Mouse (Mus musculus) liver, embryonic 16.5 days (tissue): Measurements from ENCODE around the gene Tma7. TPM values are rescaled to one million over a fixed set of nuclear protein-coding genes. Genes with fewer than 3 reads are reported as not detected.
A peak's percentile ranks its signal among the peaks of the same experiment; 100 is the strongest.

ENCODE experiments used
- ATAC-seq: fragments of 200-750 bp; cut with Nextera tagmentation; 2 replicates; pipeline ENCODE4 v1.8.0; 2017; ENCODE audit warnings: low read depth, mild to moderate bottlenecking, moderate number of reproducible peaks, moderate library complexity
- H3K27ac ChIP-seq: fragments of 300-500 bp; sonication (generic); 2 replicates; pipeline ENCODE4 v1.5.1; 2014; ENCODE audit warnings: mild to moderate bottlenecking, low read length
- H3K27me3 ChIP-seq: fragments of 300-500 bp; sonication (generic); 2 replicates; pipeline ENCODE4 v1.6.1; 2014; ENCODE audit warnings: low read depth, low read length, mixed read lengths; ENCODE audit not compliant: control insufficient read depth, insufficient read depth
- H3K36me3 ChIP-seq: fragments of 300-500 bp; sonication (generic); 2 replicates; pipeline ENCODE4 v1.6.1; 2014; ENCODE audit warnings: mild to moderate bottlenecking; ENCODE audit not compliant: control insufficient read depth, insufficient read depth
- H3K4me1 ChIP-seq: fragments of 300-500 bp; sonication (generic); 2 replicates; pipeline ENCODE4 v1.6.1; 2014; ENCODE audit warnings: low read depth, low read length, mixed read lengths; ENCODE audit not compliant: control insufficient read depth
- H3K4me2 ChIP-seq: fragments of 300-500 bp; sonication (generic); 2 replicates; pipeline ENCODE4 v1.6.1; 2014; ENCODE audit warnings: low read depth, low read length, mixed read lengths
- H3K4me3 ChIP-seq: fragments of 300-500 bp; sonication (generic); 2 replicates; pipeline ENCODE4 v1.5.1; 2014; ENCODE audit warnings: low read depth, mild to moderate bottlenecking, low read length
- H3K9ac ChIP-seq: fragments of 300-500 bp; sonication (generic); 2 replicates; pipeline ENCODE4 v1.6.1; 2014; ENCODE audit warnings: low read depth, low read length
- H3K9me3 ChIP-seq: fragments of 300-500 bp; sonication (generic); replicated peaks from 2 replicates; pipeline ENCODE4 v1.6.1; 2016; ENCODE audit warnings: low read length; ENCODE audit not compliant: control insufficient read depth
- WGBS: fragments of 180-500 bp; shearing (Covaris S2); extraction: QIAGEN DNeasy Blood & Tissue Kit; methylation state at CpG from one replicate; pipeline ENCODE4 v1.1.7; 2014; ENCODE audit not compliant: insufficient replicate concordance; 5-methylcytosine and 5-hydroxymethylcytosine counted together
- polyA plus RNA-seq: library from polyadenylated mRNA; unstranded; fragments of >200 nt; fragmentation: Nextera tagmentation; extraction: Ambion mirVana; gene quantifications from 2 replicates; pipeline ENCODE4 v1.2.1, GENCODE M21; 2015

The Tma7 gene
- polyA plus RNA-seq, 1 experiment from 2014 or later: 259 TPM

GRCm38 (mm10) chr9:109093786-109094552, 11.6 kb upstream of the Tma7 start:
- ATAC-seq: no peak
- peak overlapping the region; percentile 7; the same call in 1 of the 2 replicates for H3K4me3 ChIP-seq
- WGBS: 35% methylated on average over 11 of the region's 11 CpGs
- peaks cover 3% of the 10 kb centered on the region for H3K4me1 ChIP-seq
- H3K9me3 ChIP-seq: no peaks in the 10 kb centered on the region
- peak overlapping the region; percentile 40 for H3K4me2 ChIP-seq
- H3K36me3 ChIP-seq: no peaks in the 10 kb centered on the region; the same call in 1 of the 2 replicates
- H3K9ac ChIP-seq: peak overlapping the region; percentile 4; the same call in 1 of the 2 replicates
- peaks cover 37% of the 10 kb centered on the region for H3K27me3 ChIP-seq
- peak overlapping the region; percentile 79 for H3K27ac ChIP-seq

- no peak overlapping the region for H3K9ac ChIP-seq
- peak overlapping the region; percentile 61 for H3K27ac ChIP-seq
- H3K4me1 ChIP-seq: peaks cover 3% of the 10 kb centered on the region
- WGBS: 48% methylated on average over 6 of the region's 6 CpGs
- peak; percentile 50 for ATAC-seq
- no peaks in the 10 kb centered on the region for H3K9me3 ChIP-seq
- no peak overlapping the region for H3K4me2 ChIP-seq
- peaks cover 37% of the 10 kb centered on the region for H3K27me3 ChIP-seq
- no peaks in the 10 kb centered on the region; the same call in 1 of the 2 replicates for H3K36me3 ChIP-seq
- H3K4me3 ChIP-seq: no peak overlapping the region
Observed at GRCm38 (mm10) chr9:109092799-109093198, 10.4 kb upstream of the Tma7 start.

- Histone ChIP-seq H3K27ac (no peak overlapping the region), H3K27me3 (peaks cover 31% of the 10 kb centered on the region), H3K4me1 (peaks cover 2% of the 10 kb centered on the region), H3K9ac (no peak overlapping the region), H3K4me3 (no peak overlapping the region), H3K9me3 (no peaks in the 10 kb centered on the region), H3K36me3 (no peaks in the 10 kb centered on the region; the same call in 1 of the 2 replicates), H3K4me2 (no peak overlapping the region)
- ATAC-seq: no peak
- WGBS: 82% methylated on average over 8 of the region's 8 CpGs
Observed at GRCm38 (mm10) chr9:109091802-109092201, 9.4 kb upstream of the Tma7 start.

GRCm38 (mm10) chr9:109090446-109090845, 8.1 kb upstream of the Tma7 start:
- Histone ChIP-seq H3K4me1 (peaks cover 2% of the 10 kb centered on the region), H3K27me3 (peaks cover 17% of the 10 kb centered on the region), H3K4me2 (no peak overlapping the region), H3K27ac (peak overlapping the region; percentile 34; the same call in 1 of the 2 replicates), H3K9ac (no peak overlapping the region), H3K4me3 (no peak overlapping the region), H3K36me3 (no peaks in the 10 kb centered on the region; the same call in 1 of the 2 replicates), H3K9me3 (no peaks in the 10 kb centered on the region)
- WGBS: 73% methylated on average over 15 of the region's 15 CpGs
- ATAC-seq: no peak; the same call in 1 of the 2 replicates

GRCm38 (mm10) chr9:109087987-109088386, 5.6 kb upstream of the Tma7 start:
- WGBS: 28% methylated on average over 5 of the region's 5 CpGs
- Histone ChIP-seq H3K36me3 (no peaks in the 10 kb centered on the region; the same call in 1 of the 2 replicates), H3K9ac (no peak overlapping the region)

DNA sequence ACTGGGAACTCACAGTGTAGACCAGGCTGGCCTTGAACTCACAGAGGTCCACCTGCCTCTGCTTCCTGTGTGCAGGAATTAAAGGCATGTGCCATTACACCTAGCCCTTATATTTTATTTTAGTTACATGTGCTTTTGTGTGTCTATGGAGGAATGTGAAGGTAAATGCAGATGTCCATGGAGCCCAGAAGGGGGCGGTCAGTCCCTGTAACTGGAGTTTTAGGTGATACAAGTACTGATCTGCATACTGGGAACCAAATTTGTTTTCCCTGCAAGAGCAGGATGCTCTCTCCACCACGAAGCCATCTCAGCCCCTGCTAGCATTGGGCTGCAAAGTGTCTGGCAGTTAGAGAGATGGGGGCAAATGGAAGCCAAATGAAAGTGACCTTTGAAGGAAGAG, 2.5 kb upstream of the Tma7 start:
- no peak overlapping the region for H3K9ac ChIP-seq
- H3K27me3 ChIP-seq: no peaks in the 10 kb centered on the region
- H3K27ac ChIP-seq: no peak overlapping the region
- no peak overlapping the region for H3K4me2 ChIP-seq
- H3K9me3 ChIP-seq: no peaks in the 10 kb centered on the region
- 0 out of 2 replicates have a peak, but pooled peaks cover 2% of the 10 kb centered on the region for H3K36me3 ChIP-seq
- WGBS: 20% methylated on average over 2 of the region's 2 CpGs
- ATAC-seq: no peak
- peaks cover 24% of the 10 kb centered on the region for H3K4me1 ChIP-seq
- H3K4me3 ChIP-seq: no peak overlapping the region

More at GRCm38 (mm10) chr9:109087987-109088386, 5.6 kb upstream of the Tma7 start:
- Histone ChIP-seq H3K4me1 (peaks cover 10% of the 10 kb centered on the region), H3K27ac (no peak overlapping the region), H3K4me3 (no peak overlapping the region), H3K4me2 (no peak overlapping the region), H3K9me3 (no peaks in the 10 kb centered on the region), H3K27me3 (no peaks in the 10 kb centered on the region)
- ATAC-seq: no peak

DNA sequence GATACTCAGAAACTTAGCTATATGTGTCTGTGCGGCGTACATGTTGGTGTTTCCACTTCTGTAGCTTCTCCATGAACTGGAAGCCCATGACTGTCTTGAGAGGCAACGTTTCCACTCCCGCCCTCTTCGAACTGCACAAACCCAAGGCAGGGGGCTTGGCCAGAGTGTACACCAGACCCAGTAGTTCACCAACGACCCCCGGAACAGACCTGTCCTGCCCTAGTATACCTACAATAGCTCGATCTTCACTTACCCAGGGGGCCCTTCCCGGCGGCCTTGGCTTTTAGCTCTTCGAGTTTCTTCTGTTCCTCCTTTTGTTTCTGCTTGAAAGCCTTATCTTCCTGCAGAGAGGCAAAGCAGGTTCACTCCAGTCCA, 651 bp downstream of the Tma7 start:
- 0 out of 2 replicates have a peak, but pooled peaks cover 5% of the 10 kb centered on the region for H3K36me3 ChIP-seq
- H3K27ac ChIP-seq: peak overlapping the region; percentile 53
- peak; percentile 1; the same call in 1 of the 2 replicates for ATAC-seq
- H3K4me3 ChIP-seq: peak overlapping the region; percentile 83
- H3K9ac ChIP-seq: peak overlapping the region; percentile 86
- peaks cover 21% of the 10 kb centered on the region for H3K4me1 ChIP-seq
- peak overlapping the region; percentile 76 for H3K4me2 ChIP-seq
- H3K9me3 ChIP-seq: no peaks in the 10 kb centered on the region
- 2% methylated on average over 11 of the region's 11 CpGs for WGBS
- H3K27me3 ChIP-seq: no peaks in the 10 kb centered on the region

DNA sequence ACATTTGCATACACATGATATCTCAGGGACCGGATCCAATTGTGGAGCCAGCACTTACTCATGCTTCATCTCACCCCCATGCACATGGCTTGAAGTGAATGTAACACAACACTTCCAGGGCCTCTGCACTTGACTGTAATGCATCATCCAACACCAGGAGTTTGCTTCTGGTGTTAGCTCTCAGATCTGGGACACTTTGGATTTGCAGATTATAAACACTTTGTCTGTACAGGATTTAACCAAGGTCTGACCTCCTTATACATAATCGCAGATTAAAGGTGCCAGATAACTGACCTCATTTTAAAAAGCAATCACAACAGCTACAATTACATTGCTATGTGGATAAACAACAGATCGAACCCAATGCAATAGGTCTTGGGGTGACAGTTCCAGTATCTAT, 1.9 kb downstream of the Tma7 start:
- no peak overlapping the region for H3K9ac ChIP-seq
- ATAC-seq: no peak
- WGBS: 80% methylated on average over 3 of the region's 3 CpGs
- no peak overlapping the region for H3K4me3 ChIP-seq
- H3K27me3 ChIP-seq: no peaks in the 10 kb centered on the region
- H3K4me2 ChIP-seq: peak overlapping the region; percentile 76
- no peak overlapping the region for H3K27ac ChIP-seq
- peaks cover 21% of the 10 kb centered on the region for H3K4me1 ChIP-seq
- 0 out of 2 replicates have a peak, but pooled peaks cover 5% of the 10 kb centered on the region for H3K36me3 ChIP-seq
- no peaks in the 10 kb centered on the region for H3K9me3 ChIP-seq
